Comparison of ENCODE assay signal across 8 mouse cellular contexts in the genomic region with DNA sequence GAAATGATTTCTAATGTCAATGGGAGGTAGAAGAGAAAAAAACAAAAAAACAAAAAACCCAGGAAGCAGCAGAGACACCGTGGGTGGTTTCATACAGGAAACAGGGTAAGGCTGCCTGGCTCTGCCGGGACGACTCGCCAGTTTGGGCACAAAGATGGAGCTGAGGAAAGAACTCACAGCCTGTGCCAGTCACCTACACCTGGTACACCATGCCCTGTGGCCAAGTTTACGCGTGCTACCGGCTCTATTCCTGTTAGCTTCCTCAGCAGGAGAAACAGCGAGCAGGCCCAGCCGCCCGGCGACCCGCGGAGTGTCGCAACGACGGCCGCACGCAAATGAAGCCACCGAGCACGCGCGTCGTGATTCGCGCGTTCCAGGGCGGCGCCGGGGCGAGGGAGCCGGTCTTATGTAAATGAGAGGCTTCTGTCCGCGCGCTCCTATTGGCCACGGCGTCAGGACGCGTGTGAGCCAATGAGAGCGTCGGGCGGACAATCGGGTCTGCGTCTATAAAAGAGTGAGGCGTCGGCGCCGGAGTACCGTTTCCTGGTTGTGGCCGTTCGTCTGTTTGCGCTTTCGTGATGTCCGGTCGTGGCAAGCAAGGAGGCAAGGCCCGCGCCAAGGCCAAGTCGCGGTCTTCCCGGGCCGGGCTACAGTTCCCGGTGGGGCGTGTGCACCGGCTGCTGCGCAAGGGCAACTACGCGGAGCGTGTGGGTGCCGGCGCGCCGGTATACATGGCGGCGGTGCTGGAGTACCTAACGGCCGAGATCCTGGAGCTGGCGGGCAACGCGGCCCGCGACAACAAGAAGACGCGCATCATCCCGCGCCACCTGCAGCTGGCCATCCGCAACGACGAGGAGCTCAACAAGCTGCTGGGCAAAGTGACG. TPM values are rescaled to one million over a fixed set of nuclear protein-coding genes. Genes with fewer than 3 reads are reported as not detected.
DNase-seq lines count a peak whose midpoint lies in the region; ATAC-seq and TF ChIP-seq lines count a peak whose summit lies in the region.
"Not testable (repeated sequence)": the region's sequence is repeated elsewhere in the genome, so short reads cannot be mapped to it uniquely, and the experiment has no call there.

A gene (plus strand): TSS at position 495 of the 884 bp plus-strand sequence.

- not testable (repeated sequence) for H3K27me3 ChIP-seq in E14TG2a.4 (ENCODE audit: insufficient read depth, low read length); forebrain, postnatal 0 days (ENCODE audit: insufficient read depth, low read length); neural tube, embryonic 15.5 days (replicated peaks)

- not testable (repeated sequence) for H3K9me3 ChIP-seq in E14TG2a.4 (ENCODE audit: low read length); forebrain, postnatal 0 days (ENCODE audit: low read length); neural tube, embryonic 15.5 days (replicated peaks)

- H3K9ac ChIP-seq in forebrain, postnatal 0 days, result peak within 1 kb of the TSS; percentile 61
- H3K9ac ChIP-seq in neural tube, embryonic 15.5 days (replicated peaks), result peak within 1 kb of the TSS; percentile 69

- H3K4me1 ChIP-seq in E14TG2a.4 (replicated peaks; ENCODE audit: low read depth, low read length), result peaks cover 62% of the 10 kb centered on the region
- not testable (repeated sequence) for H3K4me1 ChIP-seq in forebrain, postnatal 0 days (ENCODE audit: insufficient read depth)
- H3K4me1 ChIP-seq in lung, adult 2 months (ENCODE audit: control insufficient read depth, insufficient read depth, low read length), result peaks cover 13% of the 10 kb centered on the region
- peaks cover 23% of the 10 kb centered on the region for H3K4me1 ChIP-seq in neural tube, embryonic 15.5 days

- 0% methylated on average over 29 of the region's 88 CpGs for WGBS in forebrain, postnatal 0 days
- under 1% methylated on average over 45 of the region's 88 CpGs for WGBS in lung, adult 2 months
- WGBS in neural tube, embryonic 15.5 days, result under 1% methylated on average over 40 of the region's 88 CpGs

- peak within 1 kb of the TSS; percentile 82 for H3K4me3 ChIP-seq in E14TG2a.4 (replicated peaks; ENCODE audit: low read length)
- peak within 1 kb of the TSS; percentile 45 for H3K4me3 ChIP-seq in forebrain, postnatal 0 days (ENCODE audit: low read depth, low read length)
- peak within 1 kb of the TSS; percentile 84 for H3K4me3 ChIP-seq in layer of hippocampus, adult 2 months
- H3K4me3 ChIP-seq in lung, adult 2 months (replicated peaks; ENCODE audit: extremely low read depth, low read depth, low read length), result peak within 1 kb of the TSS; percentile 91
- H3K4me3 ChIP-seq in neural tube, embryonic 15.5 days (replicated peaks), result peak within 1 kb of the TSS; percentile 48

- H3K4me2 ChIP-seq in forebrain, postnatal 0 days (ENCODE audit: low read depth), result peak within 1 kb of the TSS; percentile 53
- H3K4me2 ChIP-seq in neural tube, embryonic 15.5 days, result peak within 1 kb of the TSS; percentile 56

- intact Hi-C loops in heart, postnatal 36 days (cut with DNase I), result not testable (repeated sequence)

- DNase-seq in cerebellum, adult 11-12 months, result peak; percentile 94
- DNase-seq in forebrain, postnatal 0 days, result peak; percentile 78
- peak; percentile 86 to 93 for DNase-seq in heart, postnatal 36 days
- peak; percentile 84 to 87 for DNase-seq in layer of hippocampus, adult 2 months (ENCODE audit: low spot score in 2 of 2)
- DNase-seq in lung, adult 2 months, result peak; percentile 90
- DNase-seq in testis, postnatal 14 days (ENCODE audit: low spot score), result peak; percentile 85

- not testable (repeated sequence) for TF ChIP-seq CTCF in E14TG2a.4 (conservative IDR thresholded peaks at IDR 0.05; ENCODE audit: low read length); forebrain, postnatal 0 days (IDR thresholded peaks at IDR 0.05; ENCODE audit: low read depth); layer of hippocampus, adult 2 months (conservative IDR thresholded peaks at IDR 0.05); lung, adult 2 months (IDR thresholded peaks at IDR 0.05; ENCODE audit: insufficient read depth, low read length)

- H3K27ac ChIP-seq in forebrain, postnatal 0 days (ENCODE audit: low read depth, low read length), result peak within 1 kb of the TSS; percentile 94
- peak within 1 kb of the TSS; percentile 98 for H3K27ac ChIP-seq in layer of hippocampus, adult 2 months
- H3K27ac ChIP-seq in neural tube, embryonic 15.5 days (replicated peaks), result peak within 1 kb of the TSS; percentile 97

- not testable (repeated sequence) for H3K36me3 ChIP-seq in E14TG2a.4 (ENCODE audit: insufficient read depth, low read length); forebrain, postnatal 0 days (ENCODE audit: insufficient read depth); neural tube, embryonic 15.5 days

- peak; percentile 96 for TF ChIP-seq POLR2A in lung, adult 2 months (IDR thresholded peaks at IDR 0.05; ENCODE audit: borderline replicate concordance, extremely low read depth, low read depth, low read length)

- ATAC-seq in forebrain, postnatal 0 days, result peak; percentile 90
- peak; percentile 91 for ATAC-seq in neural tube, embryonic 15.5 days (ENCODE audit: low FRiP score)

RNA-seq across cellular contexts. Expression of the gene that starts here (rescaled TPM):
- total RNA-seq in forebrain, postnatal 0 days (2014; rRNA removed), result 906 and 1,412 TPM in 2 replicates
- 14.2 and 23.3 TPM in 2 replicates for polyA plus RNA-seq in forebrain, postnatal 0 days (2015; fragmentation: Nextera tagmentation; extraction: Ambion mirVana)
- total RNA-seq in heart, postnatal 36 days (2021), result 10 to 100 TPM in 1 of 2 experiments, 1 to 10 TPM in 1; 6.4 to 16.6 TPM
- 10 to 100 TPM in 1 of 2 experiments, not detected in 1; 11.7 TPM for total RNA-seq in layer of hippocampus, adult 2 months (2021)
- polyA plus RNA-seq in lung, adult 2 months (2012; rRNA removed), result 203 and 266 TPM in 2 replicates
- 9.8 and 14.3 TPM in 2 replicates for polyA plus RNA-seq in neural tube, embryonic 15.5 days (2015; fragmentation: Nextera tagmentation; extraction: Ambion mirVana)

Comparison
In these comparisons a context has a peak if more than half of its experiments do, and no peak if none do; other contexts are left out.
1. Peak in every context shown above with its lines: DNase-seq, ATAC-seq, H3K4me3 ChIP-seq and H3K27ac ChIP-seq.
2. RNA of the gene that starts here (total RNA-seq): 906 to 1,412 TPM in forebrain, postnatal 0 days; 6.4 to 16.6 TPM in heart, postnatal 36 days and 11.7 TPM in layer of hippocampus, adult 2 months; every median in the first group is over 10 times any median in the second.